Mouse (Mus musculus): ENCODE results near the gene Fam214b.
"Not testable (repeated sequence)": the region's sequence is repeated elsewhere in the genome, so short reads cannot be mapped to it uniquely, and the experiment has no call there.

The Fam214b gene

GRCm38 (mm10) chr4:43004951-43005350, 41.1 kb downstream of the Fam214b start:
- DNase-seq (ENCODE audit: low read depth, low spot score) = no peak
- Histone ChIP-seq H3K27me3 (ENCODE audit: control insufficient read depth, insufficient read depth, low read length, poor library complexity, severe bottlenecking) (no peaks in the 10 kb centered on the region), H3K36me3 (ENCODE audit: control insufficient read depth, insufficient read depth, low read length, poor library complexity, severe bottlenecking) (peaks cover 2% of the 10 kb centered on the region; the same call in 1 of the 2 replicates)

- no peaks in the 10 kb centered on the region for H3K27me3 ChIP-seq (ENCODE audit: control insufficient read depth, insufficient read depth, low read length, poor library complexity, severe bottlenecking)
- peaks cover 2% of the 10 kb centered on the region; the same call in 1 of the 2 replicates for H3K36me3 ChIP-seq (ENCODE audit: control insufficient read depth, insufficient read depth, low read length, poor library complexity, severe bottlenecking)
- no peak for DNase-seq (ENCODE audit: low read depth, low spot score)
These were observed 43.1 kb downstream of the Fam214b start for GRCm38 (mm10) chr4:43002756-43003439.

GRCm38 (mm10) chr4:43001272-43001671, 44.7 kb downstream of the Fam214b start:
- peaks cover 2% of the 10 kb centered on the region; the same call in 1 of the 2 replicates for H3K36me3 ChIP-seq (ENCODE audit: control insufficient read depth, insufficient read depth, low read length, poor library complexity, severe bottlenecking)
- no peaks in the 10 kb centered on the region for H3K27me3 ChIP-seq (ENCODE audit: control insufficient read depth, insufficient read depth, low read length, poor library complexity, severe bottlenecking)
- DNase-seq (ENCODE audit: low read depth, low spot score) = no peak

- DNase-seq (ENCODE audit: low read depth, low spot score) = peak; percentile 99
- H3K36me3 ChIP-seq (ENCODE audit: control insufficient read depth, insufficient read depth, low read length, poor library complexity, severe bottlenecking); H3K27me3 ChIP-seq (ENCODE audit: control insufficient read depth, insufficient read depth, low read length, poor library complexity, severe bottlenecking): not testable (repeated sequence)
These were observed 45.7 kb downstream of the Fam214b start, which contains the start of gene Vcp for GRCm38 (mm10) chr4:43000141-43000986. Gene Vcp (minus strand): TSS chr4:43000507.

GRCm38 (mm10) chr4:42999451-43000140, 46.4 kb downstream of the Fam214b start:
- no peaks in the 10 kb centered on the region for H3K27me3 ChIP-seq (ENCODE audit: control insufficient read depth, insufficient read depth, low read length, poor library complexity, severe bottlenecking)
- peak; percentile 62 for DNase-seq (ENCODE audit: low read depth, low spot score)
- H3K36me3 ChIP-seq (ENCODE audit: control insufficient read depth, insufficient read depth, low read length, poor library complexity, severe bottlenecking) = peaks cover 3% of the 10 kb centered on the region; the same call in 1 of the 2 replicates

GRCm38 (mm10) chr4:42998022-42998421, 48.0 kb downstream of the Fam214b start:
- Histone ChIP-seq H3K27me3 (ENCODE audit: control insufficient read depth, insufficient read depth, low read length, poor library complexity, severe bottlenecking) (no peaks in the 10 kb centered on the region), H3K36me3 (ENCODE audit: control insufficient read depth, insufficient read depth, low read length, poor library complexity, severe bottlenecking) (peaks cover 10% of the 10 kb centered on the region)
- no peak for DNase-seq (ENCODE audit: low read depth, low spot score)

GRCm38 (mm10) chr4:42988296-42988695, 57.7 kb downstream of the Fam214b start:
- peak; percentile 34 for DNase-seq (ENCODE audit: low read depth, low spot score)
- Histone ChIP-seq H3K36me3 (ENCODE audit: control insufficient read depth, insufficient read depth, low read length, poor library complexity, severe bottlenecking) (peaks cover 25% of the 10 kb centered on the region), H3K27me3 (ENCODE audit: control insufficient read depth, insufficient read depth, low read length, poor library complexity, severe bottlenecking) (no peaks in the 10 kb centered on the region)

All from splenic B cell, adult 2 months (primary cell).